Mouse (Mus musculus): Measurements from ENCODE around the gene Zic2.

DNA sequence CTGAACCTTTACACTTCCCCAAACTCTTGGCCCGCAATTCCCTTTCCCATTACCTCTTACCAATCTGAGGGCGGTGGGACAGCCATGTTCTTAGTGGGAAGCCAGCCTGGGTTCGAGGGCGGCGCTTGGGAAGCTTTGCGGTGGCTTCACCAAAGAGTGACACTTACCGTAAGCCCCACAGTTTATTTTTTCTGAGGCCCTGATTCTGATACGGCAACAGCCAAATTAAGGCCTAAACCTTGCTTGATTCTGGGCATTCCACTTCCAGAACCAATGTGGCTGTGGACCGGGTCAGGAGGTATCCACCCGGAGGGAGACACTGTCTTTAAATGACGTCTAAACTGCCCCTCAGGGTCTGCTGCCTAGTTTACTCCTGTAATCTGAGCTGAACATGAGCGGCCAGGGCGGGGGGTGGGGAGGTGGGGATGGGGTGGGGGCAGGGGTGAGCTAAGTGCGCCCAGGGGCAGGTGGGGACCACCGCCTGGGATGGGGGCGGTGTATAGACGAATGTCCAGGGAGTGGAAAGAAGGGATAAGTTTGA lies 2.0 kb upstream of the Zic2 start:
- no peak for TF ChIP-seq CTCF (IDR thresholded peaks at IDR 0.05; ENCODE audit: low read depth, low read length)
- no peak for TF ChIP-seq POLR2A (IDR thresholded peaks at IDR 0.05; ENCODE audit: extremely low read depth, insufficient read depth, low read length)
